9 mouse cellular contexts compared by ENCODE assay signal in the genomic region with DNA sequence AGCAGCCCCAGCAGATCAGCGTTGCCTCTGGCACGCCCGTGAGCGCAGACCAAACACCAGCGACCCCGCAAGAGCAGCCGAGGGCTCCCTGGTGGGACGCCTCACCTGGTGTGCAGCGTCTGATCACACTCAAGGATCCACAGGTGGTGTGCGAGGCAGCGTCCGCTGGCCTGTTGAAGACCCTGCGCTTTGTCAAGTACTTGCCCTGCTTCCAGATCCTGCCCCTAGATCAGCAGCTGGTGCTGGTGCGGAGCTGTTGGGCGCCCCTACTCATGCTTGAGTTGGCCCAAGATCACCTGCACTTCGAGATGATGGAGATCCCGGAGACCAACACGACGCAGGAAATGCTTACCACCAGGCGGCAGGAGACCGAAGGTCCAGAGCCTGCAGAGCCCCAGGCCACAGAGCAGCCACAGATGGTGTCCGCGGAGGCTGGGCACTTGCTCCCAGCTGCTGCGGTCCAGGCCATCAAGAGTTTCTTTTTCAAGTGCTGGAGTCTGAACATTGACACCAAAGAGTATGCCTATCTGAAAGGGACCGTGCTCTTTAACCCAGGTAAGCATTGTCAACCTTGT. TPM values are rescaled to one million over a fixed set of nuclear protein-coding genes. Genes with fewer than 3 reads are reported as not detected.
DNase-seq lines count a peak whose midpoint lies in the region; ATAC-seq and TF ChIP-seq lines count a peak whose summit lies in the region.
"Had no signal": no experiment of that assay in that cellular context is flagged by ENCODE, and none has a peak within 500 bp of the region (broad histone marks: within the 10 kb centered on the region; RNA-seq: fewer than 3 reads in every experiment).

No protein-coding gene starts in this region.

- H3K4me3 ChIP-seq in hindbrain, embryonic 10.5 days: peak overlapping the region; percentile 55
- peak overlapping the region; percentile 43 for H3K4me3 ChIP-seq in midbrain, postnatal 0 days (ENCODE audit: low read depth, low read length)

- WGBS in hindbrain, embryonic 10.5 days: 20% methylated on average over 25 of the region's 25 CpGs
- 20% methylated on average over 25 of the region's 25 CpGs for WGBS in midbrain, postnatal 0 days

- 0 out of 2 replicates have a peak overlapping the region, but pooled peaks have one; percentile 39 for H3K9ac ChIP-seq in midbrain, postnatal 0 days (replicated peaks; ENCODE audit: low read length, poor library complexity, severe bottlenecking)

- peak overlapping the region; percentile 86 for H3K4me2 ChIP-seq in midbrain, postnatal 0 days (ENCODE audit: low read depth, low read length, poor library complexity, severe bottlenecking)

- H3K4me1 ChIP-seq in hindbrain, embryonic 10.5 days (replicated peaks): peaks cover 9% of the 10 kb centered on the region; the same call in 1 of the 2 replicates
- H3K4me1 ChIP-seq in midbrain, postnatal 0 days (ENCODE audit: insufficient read depth, low read length): no peaks in the 10 kb centered on the region

- no peaks in the 10 kb centered on the region for H3K36me3 ChIP-seq in hindbrain, embryonic 10.5 days
- no peaks in the 10 kb centered on the region for H3K36me3 ChIP-seq in midbrain, postnatal 0 days (ENCODE audit: insufficient read depth, low read length)

- no peak overlapping the region for H3K27ac ChIP-seq in hindbrain, embryonic 10.5 days
- no peak overlapping the region for H3K27ac ChIP-seq in midbrain, postnatal 0 days (ENCODE audit: low read depth, low read length)

- H3K9me3 ChIP-seq in hindbrain, embryonic 10.5 days: no peaks in the 10 kb centered on the region
- no peaks in the 10 kb centered on the region for H3K9me3 ChIP-seq in midbrain, postnatal 0 days (ENCODE audit: low read length)

- TF ChIP-seq CTCF in midbrain, postnatal 0 days (IDR thresholded peaks at IDR 0.05): peak; percentile 44

- DNase-seq in kidney, adult 9 months: peak; percentile 1
- DNase-seq in kidney, adult 11 months: no peak
- peak; percentile 39 for DNase-seq in adrenal gland, postnatal 14 days
- DNase-seq in hindbrain, embryonic 10.5 days (ENCODE audit: low spot score): peak; percentile 43
- DNase-seq in midbrain, postnatal 0 days (ENCODE audit: low spot score): no peak
- no peak for DNase-seq in thymus, postnatal 0 days (ENCODE audit: low spot score)
- DNase-seq in gastrocnemius, postnatal 25 days: no peak

- ATAC-seq in midbrain, postnatal 0 days (ENCODE audit: low FRiP score): peak; percentile 49; the same call in 1 of the 2 replicates
- ATAC-seq in frontal cortex, adult (ENCODE audit: low TSS enrichment): no peak
- ATAC-seq: Patski had no signal

- H3K27me3 ChIP-seq in hindbrain, embryonic 10.5 days (ENCODE audit: insufficient read depth, poor library complexity, severe bottlenecking): peaks cover 47% of the 10 kb centered on the region
- peaks cover 3% of the 10 kb centered on the region; the same call in 1 of the 2 replicates for H3K27me3 ChIP-seq in midbrain, postnatal 0 days (ENCODE audit: insufficient read depth, low read length)

RNA-seq across cellular contexts. Expression of a gene that starts 0.9 kb away (rescaled TPM):
- total RNA-seq in adrenal gland, postnatal 14 days (2021): 10.1 and 12.2 TPM in 2 replicates
- polyA plus RNA-seq in hindbrain, embryonic 10.5 days (2016; fragmentation: Nextera tagmentation; extraction: Ambion mirVana): 0.98 and 1.7 TPM in 2 replicates
- total RNA-seq in midbrain, postnatal 0 days (2014; rRNA removed): 0.16 and 0.57 TPM in 2 replicates
- polyA plus RNA-seq in midbrain, postnatal 0 days (2015; fragmentation: Nextera tagmentation; extraction: Ambion mirVana): 0.56 and 0.74 TPM in 2 replicates
- 0.17 and 0.18 TPM in 2 replicates for polyA plus RNA-seq in thymus, postnatal 0 days (2015; fragmentation: Nextera tagmentation; extraction: Ambion mirVana)
- not detected for total RNA-seq in gastrocnemius, postnatal 25 days (2021)
- polyA plus RNA-seq: Patski had no signal

Comparison
In these comparisons a context has a peak if more than half of its experiments do, and no peak if none do; other contexts are left out.
1. DNase-seq: peak in kidney, adult 9 months (single experiment), adrenal gland, postnatal 14 days (single experiment) and hindbrain, embryonic 10.5 days (single experiment); none in kidney, adult 11 months (single experiment), midbrain, postnatal 0 days (single experiment), thymus, postnatal 0 days (single experiment) and gastrocnemius, postnatal 25 days (single experiment).